Mouse (Mus musculus) right cerebral cortex, adult 18-20 months (tissue): ENCODE measurements around the gene Serpina3n.
"Not testable (repeated sequence)": the region's sequence is repeated elsewhere in the genome, so short reads cannot be mapped to it uniquely, and the experiment has no call there.

Experiments
- DNase-seq: peaks from one replicate; pipeline ENCODE4 v3.0.0; 2022; ENCODE audit warnings: mixed read lengths

Gene Serpina3n

DNA sequence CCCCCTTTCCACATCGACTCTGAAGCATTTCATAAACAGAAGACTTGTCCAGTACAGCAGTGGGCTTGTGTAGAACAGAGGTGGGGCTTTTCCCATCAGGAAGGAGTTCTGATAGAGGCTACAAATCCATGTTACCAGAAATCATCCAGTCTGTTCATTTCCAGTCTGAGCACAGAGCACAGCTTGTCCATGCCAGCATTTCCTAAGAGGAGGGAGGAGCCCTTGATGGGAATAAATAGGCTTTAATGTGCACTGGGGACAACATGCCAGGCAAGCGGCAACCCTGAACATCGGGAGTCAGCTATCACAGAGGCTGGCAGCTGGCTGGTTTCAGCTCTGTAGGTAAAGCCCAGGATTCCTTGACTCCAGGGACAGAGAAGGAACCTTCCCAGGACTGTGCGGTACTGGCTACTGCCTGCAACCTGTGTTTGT is at the start of gene Serpina3n:
Gene Serpina3n, plus strand, starts transcription at position 276 of the 432 bp plus-strand sequence.
- DNase-seq, result peak; percentile 9

DNA sequence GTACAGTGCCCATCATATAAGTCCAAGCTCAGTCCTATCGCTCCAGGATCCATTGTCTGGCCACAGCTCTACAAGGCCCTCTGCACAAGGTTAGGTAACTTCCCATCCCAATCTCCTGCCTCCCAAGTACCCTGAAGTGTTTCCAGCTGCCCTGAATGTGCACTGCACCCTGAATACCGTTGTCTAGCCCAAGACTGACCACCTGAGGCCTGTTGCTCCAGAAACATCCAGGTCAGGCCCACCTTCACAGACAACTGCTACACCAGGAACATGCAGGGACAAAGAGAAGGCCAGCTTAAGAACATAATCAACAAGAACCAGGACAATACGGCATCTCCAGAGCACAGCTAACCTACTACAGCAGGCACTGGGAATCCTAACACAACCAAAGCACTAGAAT is 36.5 kb upstream of the Serpina3n start:
- no peak for DNase-seq

- DNase-seq, result not testable (repeated sequence)
Observed at GRCm38 (mm10) chr12:104377179-104377578, 29.4 kb upstream of the Serpina3n start.

DNA sequence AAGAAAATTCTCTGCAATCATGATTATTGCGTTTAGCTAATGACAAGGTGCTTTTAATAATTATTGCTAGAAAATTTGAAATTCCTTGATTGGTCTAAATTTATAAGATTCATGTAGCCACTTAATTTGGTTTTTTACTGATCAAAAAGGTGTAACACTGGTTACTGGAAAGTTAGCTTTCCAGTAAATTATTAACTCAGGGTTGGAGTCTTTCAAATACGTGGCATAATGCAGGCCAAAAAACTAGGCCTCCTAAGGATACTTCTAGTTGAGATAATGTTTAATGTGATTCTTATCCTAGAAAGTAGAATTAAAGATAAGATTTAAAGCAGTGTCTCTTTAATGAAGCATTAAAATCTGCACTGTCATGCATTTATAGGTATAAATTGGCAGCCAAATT is 28.2 kb upstream of the Serpina3n start:
- not testable (repeated sequence) for DNase-seq

GRCm38 (mm10) chr12:104378815-104379214 is 27.7 kb upstream of the Serpina3n start:
- not testable (repeated sequence) for DNase-seq

- no peak for DNase-seq
Observed at GRCm38 (mm10) chr12:104379856-104380255, 26.7 kb upstream of the Serpina3n start.

GRCm38 (mm10) chr12:104381071-104381604 is 25.4 kb upstream of the Serpina3n start:
- not testable (repeated sequence) for DNase-seq

DNA sequence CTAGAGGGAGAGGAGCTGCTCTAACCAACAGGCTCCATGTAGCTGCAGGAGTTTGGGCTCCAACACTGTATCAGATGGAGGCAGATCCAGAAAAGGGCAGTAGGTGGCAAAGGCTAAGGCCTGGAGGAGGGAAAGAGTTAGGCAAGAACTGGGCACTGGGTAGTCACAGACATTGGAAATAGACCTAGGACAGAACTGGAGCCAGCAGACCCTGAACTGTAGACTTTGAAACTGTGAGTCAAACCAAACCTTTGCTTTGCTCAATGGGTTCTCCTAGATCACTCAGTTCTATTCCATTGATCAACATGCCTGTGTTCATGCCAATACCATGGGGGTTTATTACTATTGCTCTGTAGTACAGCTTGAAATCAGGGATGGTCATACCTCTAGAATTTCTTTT is 20.5 kb upstream of the Serpina3n start:
- not testable (repeated sequence) for DNase-seq

DNA sequence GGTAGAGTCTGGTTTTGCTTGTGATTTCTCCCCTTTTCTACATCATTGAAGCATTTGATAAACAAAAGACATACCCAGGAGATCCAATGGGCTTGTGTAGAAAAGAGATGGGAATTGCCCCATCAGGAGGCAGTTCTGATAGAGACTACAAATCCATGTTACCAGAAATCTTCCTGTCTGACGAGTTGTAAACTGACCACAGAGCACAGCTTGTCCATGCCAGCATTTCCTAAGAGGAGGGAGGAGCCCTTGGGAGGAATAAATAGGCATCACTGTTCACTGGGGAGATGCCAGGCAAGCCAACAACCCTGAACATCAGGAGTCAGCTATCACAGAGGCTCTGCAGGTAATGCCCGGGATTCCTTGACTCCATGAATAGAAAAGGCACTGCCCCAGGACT is 19.7 kb upstream of the Serpina3n start:
- DNase-seq, result not testable (repeated sequence)

- no peak for DNase-seq
Observed at GRCm38 (mm10) chr12:104388477-104388876, 18.1 kb upstream of the Serpina3n start.

- not testable (repeated sequence) for DNase-seq
Observed at GRCm38 (mm10) chr12:104391057-104391456, 15.5 kb upstream of the Serpina3n start.

DNA sequence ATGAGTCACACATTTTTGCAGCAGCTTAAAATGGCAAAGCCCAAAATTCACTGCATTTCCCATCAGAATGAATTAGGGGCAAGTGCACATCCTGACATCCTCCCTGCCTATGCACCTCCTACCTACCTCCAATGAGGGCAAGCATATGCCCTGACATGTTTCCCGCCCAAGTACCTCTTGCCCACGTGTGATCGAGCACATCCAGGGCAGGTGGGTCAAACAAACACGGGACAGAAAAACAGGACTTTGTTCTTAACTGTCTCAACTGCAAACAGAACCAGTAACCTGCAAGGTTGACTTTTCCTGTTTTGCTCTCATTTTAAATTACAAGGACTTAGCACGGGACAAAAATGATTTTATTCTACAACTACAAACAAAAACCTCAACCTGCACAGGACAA is 2.6 kb upstream of the Serpina3n start:
- no peak for DNase-seq

DNA sequence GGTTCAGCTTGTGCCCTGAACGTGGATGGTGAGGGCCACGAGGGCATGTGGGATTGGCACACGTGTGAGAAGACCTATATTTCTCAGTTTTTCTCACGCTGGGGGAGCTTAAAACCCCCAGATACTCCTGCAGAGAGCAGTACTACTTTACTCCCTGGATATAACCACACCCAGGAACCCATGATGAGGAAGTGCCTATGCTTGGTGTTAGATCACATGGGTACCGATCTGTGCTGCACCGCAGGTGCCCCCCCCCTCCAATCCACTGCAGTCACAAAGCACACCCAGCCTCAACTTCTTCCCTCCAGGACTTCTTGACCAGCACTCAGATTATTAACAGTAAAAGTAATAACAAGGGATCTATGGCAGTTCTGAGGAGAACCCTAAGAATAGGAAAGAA is 6.0 kb downstream of the Serpina3n start:
- no peak for DNase-seq

DNA sequence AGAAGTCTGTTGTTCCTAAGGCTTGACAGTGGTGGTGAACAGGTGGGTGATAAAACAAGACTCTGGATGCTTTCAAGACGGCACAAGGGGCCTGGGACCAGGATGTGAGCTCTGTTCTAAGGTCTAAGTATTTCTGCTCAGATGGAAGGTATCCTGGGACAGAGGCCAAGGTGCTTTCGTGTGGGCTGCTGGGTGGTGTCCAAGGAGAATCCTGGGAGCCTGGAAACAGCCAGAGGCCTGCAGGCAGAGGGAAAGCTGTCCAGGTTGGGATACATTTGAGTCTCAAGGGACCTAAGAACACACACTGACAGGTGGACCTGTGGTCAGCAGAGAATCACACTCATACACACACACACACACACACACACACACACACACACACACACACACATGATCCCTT is 8.0 kb downstream of the Serpina3n start:
- DNase-seq, result no peak

DNA sequence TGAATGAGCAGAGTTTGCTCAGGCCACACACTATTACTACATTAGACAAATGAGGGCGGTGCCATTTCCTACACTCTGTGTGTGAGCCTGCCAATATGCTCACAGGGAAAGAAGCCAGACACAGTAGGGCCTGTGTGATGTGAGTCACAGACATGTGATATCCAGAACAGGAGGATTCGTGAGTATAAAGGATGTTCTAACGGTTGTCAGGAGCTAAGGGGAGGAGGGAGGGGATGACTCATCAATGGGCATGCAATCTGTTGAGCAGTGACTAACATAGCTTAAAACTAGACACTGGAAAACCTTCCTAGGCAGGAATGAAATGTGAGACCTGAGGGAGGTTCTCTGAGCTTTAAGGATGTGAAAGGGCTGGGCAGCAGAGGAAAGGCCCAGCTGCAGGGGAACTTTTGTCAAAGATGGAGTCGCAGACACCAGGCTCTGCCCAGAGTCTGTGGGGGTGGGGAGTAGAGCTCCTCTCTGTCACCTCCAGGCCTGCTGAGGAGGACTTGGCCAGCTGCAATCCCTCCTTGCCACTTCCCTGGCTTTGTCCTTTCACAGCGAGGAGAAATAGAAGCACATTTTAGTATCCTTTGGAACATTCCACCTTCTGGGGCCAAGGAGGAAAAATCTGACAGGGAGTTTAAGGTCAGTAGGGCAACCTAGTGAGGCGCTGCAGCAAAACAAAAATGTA is 9.2 kb downstream of the Serpina3n start:
- peak; percentile 85 for DNase-seq

DNA sequence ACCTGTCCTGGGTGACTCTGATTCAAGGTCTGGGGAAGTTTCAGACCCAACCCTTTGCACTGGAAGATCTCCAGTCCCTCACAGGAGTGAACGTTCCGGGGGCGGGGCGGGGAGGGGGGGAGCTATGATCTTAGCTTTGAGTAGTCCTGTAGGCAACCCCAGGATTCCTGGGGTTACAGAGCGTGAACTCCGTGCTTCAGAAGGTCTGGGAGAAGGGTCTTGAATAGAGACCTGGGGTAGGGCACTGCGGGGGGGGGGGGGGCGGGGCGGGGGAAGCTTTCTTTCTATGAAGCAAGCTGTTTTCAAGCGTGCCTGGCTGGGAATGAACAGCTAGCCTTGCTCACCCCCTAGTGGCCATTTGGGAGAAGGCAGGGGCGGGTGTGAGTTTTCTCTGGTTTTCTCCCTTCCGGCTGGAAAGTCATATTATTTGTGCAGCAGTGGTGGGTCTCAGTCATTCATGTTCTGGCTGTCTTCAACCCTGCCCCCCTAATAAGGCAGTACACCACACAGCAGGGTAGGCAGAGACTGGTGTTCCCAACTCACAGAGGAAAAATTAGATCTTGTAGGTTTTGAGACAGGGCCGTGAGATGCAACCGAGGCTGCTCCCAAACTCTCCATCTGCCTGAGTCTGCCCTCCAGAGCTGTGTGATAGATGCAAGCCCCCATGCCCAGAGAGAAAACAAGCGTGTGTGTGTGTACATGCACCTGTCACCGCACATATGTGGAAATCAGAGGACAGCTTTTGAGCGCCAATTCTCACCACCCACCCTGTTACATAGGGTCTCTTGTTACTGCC is 12.0 kb downstream of the Serpina3n start:
- DNase-seq, result peak; percentile 74

DNA sequence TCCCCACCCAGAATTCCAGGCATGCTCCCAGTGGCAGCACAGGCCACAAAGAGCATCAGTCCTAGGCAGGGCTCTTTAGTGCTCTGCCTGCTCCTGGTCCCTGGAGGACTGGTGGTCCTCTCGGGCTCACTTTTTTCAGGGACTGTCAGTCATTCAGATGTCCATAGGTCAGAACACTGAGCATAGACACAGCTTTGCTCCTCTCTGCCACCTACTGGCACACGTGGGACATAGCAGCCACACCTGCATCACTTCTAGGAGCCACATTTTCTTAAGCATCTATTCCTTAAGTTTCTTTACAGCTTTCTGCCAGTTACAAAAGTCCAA is 12.6 kb downstream of the Serpina3n start:
- no peak for DNase-seq

- DNase-seq, result no peak
Observed at GRCm38 (mm10) chr12:104422615-104423392, 16.3 kb downstream of the Serpina3n start.

GRCm38 (mm10) chr12:104425591-104425990 is 19.1 kb downstream of the Serpina3n start:
- DNase-seq, result no peak

GRCm38 (mm10) chr12:104426915-104427314 is 20.4 kb downstream of the Serpina3n start:
- peak; percentile 11 for DNase-seq

DNA sequence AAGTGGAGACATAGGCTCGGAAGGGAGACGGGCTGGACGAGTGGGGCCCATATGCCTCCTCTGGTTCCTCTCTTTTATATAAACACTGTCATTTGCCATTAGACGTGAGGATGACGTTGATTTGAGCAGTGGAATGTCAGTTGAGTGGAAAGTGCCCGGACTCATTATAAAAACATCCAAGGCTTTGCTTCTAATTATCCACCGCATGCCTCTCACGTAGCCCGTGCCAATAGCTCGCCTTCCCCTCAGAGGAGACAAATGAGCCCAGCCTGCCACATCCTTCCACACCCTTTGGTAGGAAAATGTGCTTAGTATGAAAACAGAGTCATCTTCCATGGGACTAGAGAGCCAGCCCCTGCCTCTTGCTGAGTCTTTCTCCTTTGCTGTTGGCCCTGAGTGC is 24.8 kb downstream of the Serpina3n start:
- no peak for DNase-seq

- DNase-seq, result no peak
Observed at GRCm38 (mm10) chr12:104433214-104433613, 26.7 kb downstream of the Serpina3n start.
